Mouse (Mus musculus) cortical plate, adult 2 months (tissue): ENCODE measurements around the gene H2-T3. TPM values are rescaled to one million over a fixed set of nuclear protein-coding genes. Genes with fewer than 3 reads are reported as not detected.
"Not testable (repeated sequence)": the region's sequence is repeated elsewhere in the genome, so short reads cannot be mapped to it uniquely, and the experiment has no call there.

Experiments
- H3K27ac ChIP-seq: fragments of 200-500 bp; 2 replicates; pipeline ENCODE4 v1.5.1; 2012; ENCODE audit warnings: low read length, control low read depth, inconsistent platforms; ENCODE audit not compliant: insufficient read depth
- H3K4me1 ChIP-seq: fragments of 200-500 bp; 2 replicates; pipeline ENCODE4 v1.6.1; 2011; ENCODE audit warnings: low read length; ENCODE audit not compliant: control insufficient read depth, insufficient read depth
- H3K4me3 ChIP-seq: fragments of 200-500 bp; 2 replicates; pipeline ENCODE4 v1.5.1; 2011; ENCODE audit warnings: mild to moderate bottlenecking, low read length, control low read depth; ENCODE audit not compliant: insufficient read depth
- CTCF ChIP-seq: fragments of 200-500 bp; IDR thresholded peaks from 2 replicates; pipeline ENCODE4 v1.5.1; 2011; ENCODE audit warnings: mild to moderate bottlenecking, control low read depth, low read length; ENCODE audit not compliant: insufficient read depth; ENCODE audit errors: extremely low read depth
- POLR2A ChIP-seq: fragments of 200-500 bp; IDR thresholded peaks from 2 replicates; pipeline ENCODE4 v1.6.1; 2011; ENCODE audit warnings: mild to moderate bottlenecking, low read length, control low read depth; ENCODE audit not compliant: insufficient read depth; ENCODE audit errors: extremely low read depth
- polyA plus RNA-seq: library from polyadenylated mRNA; depleted of rRNA; stranded (reverse); fragments of >200 nt; gene quantifications from 2 replicates; pipeline ENCODE4 v1.2.3, GENCODE M21; 2012

Gene H2-T3
- polyA plus RNA-seq, 1 experiment, result not detected

- no peak overlapping the region for H3K27ac ChIP-seq
- no peaks in the 10 kb centered on the region for H3K4me1 ChIP-seq
- TF ChIP-seq POLR2A (no peak), CTCF (no peak)
- H3K4me3 ChIP-seq, result no peak overlapping the region
Measured at GRCm38 (mm10) chr17:36182212-36182611, 7.9 kb downstream of the H2-T3 start.

GRCm38 (mm10) chr17:36179446-36179845 lies 10.6 kb downstream of the H2-T3 start:
- not testable (repeated sequence) for H3K27ac ChIP-seq, H3K4me1 ChIP-seq, H3K4me3 ChIP-seq

- H3K27ac ChIP-seq, H3K4me1 ChIP-seq, H3K4me3 ChIP-seq: not testable (repeated sequence)
Measured at GRCm38 (mm10) chr17:36178938-36179337, 11.1 kb downstream of the H2-T3 start.

- not testable (repeated sequence) for H3K4me3 ChIP-seq, H3K27ac ChIP-seq, H3K4me1 ChIP-seq
Measured at GRCm38 (mm10) chr17:36176132-36176531, 14.0 kb downstream of the H2-T3 start.

- no peak overlapping the region for H3K4me3 ChIP-seq
- TF ChIP-seq POLR2A, result no peak
- TF ChIP-seq CTCF, result no peak
- no peaks in the 10 kb centered on the region for H3K4me1 ChIP-seq
- no peak overlapping the region for H3K27ac ChIP-seq
Measured at GRCm38 (mm10) chr17:36170287-36170814, 19.7 kb downstream of the H2-T3 start.

GRCm38 (mm10) chr17:36169753-36170152 lies 20.3 kb downstream of the H2-T3 start:
- TF ChIP-seq POLR2A (no peak), CTCF (no peak)
- no peaks in the 10 kb centered on the region for H3K4me1 ChIP-seq
- H3K27ac ChIP-seq, result no peak overlapping the region
- H3K4me3 ChIP-seq, result no peak overlapping the region

GRCm38 (mm10) chr17:36169094-36169493 lies 21.0 kb downstream of the H2-T3 start:
- not testable (repeated sequence) for H3K27ac ChIP-seq, H3K4me3 ChIP-seq, H3K4me1 ChIP-seq

GRCm38 (mm10) chr17:36168039-36168652 lies 21.9 kb downstream of the H2-T3 start, which contains the start of gene Gm8909:
Gene Gm8909, minus strand, starts transcription at chr17:36168537.
- Histone ChIP-seq H3K27ac (no peak within 1 kb of the TSS), H3K4me1 (no peaks in the 10 kb centered on the region), H3K4me3 (peak within 1 kb of the TSS; percentile 21; the same call in 1 of the 2 replicates)
- TF ChIP-seq CTCF, result no peak
- TF ChIP-seq POLR2A, result no peak

GRCm38 (mm10) chr17:36167306-36168038 lies 22.6 kb downstream of the H2-T3 start:
- peak overlapping the region; percentile 21; the same call in 1 of the 2 replicates for H3K4me3 ChIP-seq
- H3K4me1 ChIP-seq, result no peaks in the 10 kb centered on the region
- no peak overlapping the region for H3K27ac ChIP-seq
- TF ChIP-seq POLR2A, result no peak
- TF ChIP-seq CTCF, result no peak

GRCm38 (mm10) chr17:36166901-36167300 lies 23.2 kb downstream of the H2-T3 start:
- not testable (repeated sequence) for H3K4me1 ChIP-seq, H3K4me3 ChIP-seq, H3K27ac ChIP-seq
